In genomic region chr5:124499001-124499400, GRCm38 (mm10) we compare ENCODE assay signal across 15 mouse cellular contexts. TPM values are rescaled to one million over a fixed set of nuclear protein-coding genes. Genes with fewer than 3 reads are reported as not detected.
DNase-seq lines count a peak whose midpoint lies in the region; ATAC-seq and TF ChIP-seq lines count a peak whose summit lies in the region.
"Had no signal": no experiment of that assay in that cellular context is flagged by ENCODE, and none has a peak within 500 bp of the region (broad histone marks: within the 10 kb centered on the region; RNA-seq: fewer than 3 reads in every experiment).

No protein-coding gene starts in this region.

- ATAC-seq in common myeloid progenitor, adult 5-6 weeks (replicated peaks; ENCODE audit: low read depth, poor library complexity, severe bottlenecking): 0 out of 2 replicates have a peak, but pooled peaks have one; percentile 22
- peak; percentile 43; the same call in 1 of the 2 replicates for ATAC-seq in liver, embryonic 15.5 days (ENCODE audit: insufficient read depth)

- H3K36me3 ChIP-seq in heart, embryonic 10.5 days: peaks cover 74% of the 10 kb centered on the region
- H3K36me3 ChIP-seq in liver, embryonic 15.5 days (replicated peaks): no peaks in the 10 kb centered on the region

- H3K27me3 ChIP-seq in heart, embryonic 10.5 days (ENCODE audit: insufficient read depth, poor library complexity, severe bottlenecking): no peaks in the 10 kb centered on the region
- no peaks in the 10 kb centered on the region for H3K27me3 ChIP-seq in liver, embryonic 15.5 days

- H3K27ac ChIP-seq in heart, embryonic 10.5 days: 0 out of 2 replicates have a peak overlapping the region, but pooled peaks have one; percentile 73
- H3K27ac ChIP-seq in left cerebral cortex, adult 2 months: peak overlapping the region; percentile 86
- H3K27ac ChIP-seq in liver, embryonic 15.5 days (replicated peaks): no peak overlapping the region

- H3K4me3 ChIP-seq in heart, embryonic 10.5 days: no peak overlapping the region
- H3K4me3 ChIP-seq in left cerebral cortex, adult 2 months: no peak overlapping the region
- no peak overlapping the region for H3K4me3 ChIP-seq in liver, embryonic 15.5 days (replicated peaks)
- H3K4me3 ChIP-seq: erythroblast, embryonic 14.5 days; limb, embryonic 10.5 days had no signal

- peak overlapping the region; percentile 23; the same call in 1 of the 2 replicates for H3K4me2 ChIP-seq in liver, embryonic 15.5 days

- H3K9ac ChIP-seq in liver, embryonic 15.5 days: no peak overlapping the region

- 40% methylated on average over 5 of the region's 5 CpGs for WGBS in heart, embryonic 10.5 days
- 19% methylated on average over 5 of the region's 5 CpGs for WGBS in liver, embryonic 15.5 days (ENCODE audit: insufficient replicate concordance)

- peaks cover 24% of the 10 kb centered on the region for H3K4me1 ChIP-seq in heart, embryonic 10.5 days
- H3K4me1 ChIP-seq in liver, embryonic 15.5 days (replicated peaks): peaks cover 36% of the 10 kb centered on the region
- H3K4me1 ChIP-seq: limb, embryonic 10.5 days had no signal

- DNase-seq in heart, embryonic 10.5 days (ENCODE audit: low spot score): no peak
- no peak for DNase-seq in heart, postnatal 10 days
- no peak for DNase-seq in left cerebral cortex, adult 2 months (ENCODE audit: extremely low spot score in 1 of 2, low spot score in 2 of 2)
- no peak for DNase-seq in left cerebral cortex, adult 8-10 months (ENCODE audit: low spot score in 2 of 2)
- no peak for DNase-seq in layer of hippocampus, postnatal 10 days (ENCODE audit: low spot score in 2 of 2)
- DNase-seq in ovary, postnatal 14 days (ENCODE audit: low spot score): no peak
- DNase-seq: cerebellum, postnatal 10 days; kidney, adult 18-20 months; lung, postnatal 10 days; spleen, adult 18-20 months; thymus, adult 2 months had no signal

- intact Hi-C loops in heart, postnatal 10 days (cut with DNase I): no loop called here
- intact Hi-C loops in left cerebral cortex, adult 2 months (cut with DNase I): no loop called here

- no peaks in the 10 kb centered on the region for H3K9me3 ChIP-seq in heart, embryonic 10.5 days
- H3K9me3 ChIP-seq in liver, embryonic 15.5 days (replicated peaks): no peaks in the 10 kb centered on the region
- H3K9me3 ChIP-seq: limb, embryonic 10.5 days had no signal

- TF ChIP-seq CTCF in left cerebral cortex, adult 2 months (IDR thresholded peaks at IDR 0.05): no peak

RNA-seq across cellular contexts. Expression of gene Snrnp35, which starts 16.1 kb away (rescaled TPM):
- 25.5 and 26.8 TPM in 2 replicates for polyA plus RNA-seq in heart, embryonic 10.5 days (2016; fragmentation: Nextera tagmentation; extraction: Ambion mirVana)
- 10 to 100 TPM; 14.2 to 16.0 TPM for total RNA-seq in heart, postnatal 10 days (2021)
- 10 to 100 TPM; 19.9 to 20.8 TPM for total RNA-seq in left cerebral cortex, adult 2 months (2021)
- total RNA-seq in left cerebral cortex, adult 8-10 months (2022): 10 to 100 TPM; 19.0 to 29.8 (median 23.9) TPM
- 12.1 and 15.4 TPM in 2 replicates for total RNA-seq in common myeloid progenitor, adult 5-6 weeks (2017)
- 10.5 and 10.8 TPM in 2 replicates for polyA plus RNA-seq in liver, embryonic 15.5 days (2015; fragmentation: Nextera tagmentation; extraction: Ambion mirVana)
- 10 to 100 TPM; 20.9 to 32.7 TPM for total RNA-seq in layer of hippocampus, postnatal 10 days (2021)

RNA-seq across cellular contexts. Expression of gene Rilpl2, which starts 20.8 kb away (rescaled TPM):
- 13.3 and 18.3 TPM in 2 replicates for polyA plus RNA-seq in heart, embryonic 10.5 days (2016; fragmentation: Nextera tagmentation; extraction: Ambion mirVana)
- 10 to 100 TPM; 11.0 to 11.4 TPM for total RNA-seq in heart, postnatal 10 days (2021)
- total RNA-seq in left cerebral cortex, adult 2 months (2021): 10 to 100 TPM; 17.9 to 21.0 TPM
- 10 to 100 TPM; 13.3 to 18.3 (median 15.8) TPM for total RNA-seq in left cerebral cortex, adult 8-10 months (2022)
- total RNA-seq in common myeloid progenitor, adult 5-6 weeks (2017): 23.1 and 32.4 TPM in 2 replicates
- 8.9 and 9.5 TPM in 2 replicates for polyA plus RNA-seq in liver, embryonic 15.5 days (2015; fragmentation: Nextera tagmentation; extraction: Ambion mirVana)
- 10 to 100 TPM; 22.4 to 25.2 TPM for total RNA-seq in layer of hippocampus, postnatal 10 days (2021)

RNA-seq across cellular contexts. Expression of gene Rilpl1, which starts 32.2 kb away (rescaled TPM):
- 22.7 and 25.5 TPM in 2 replicates for polyA plus RNA-seq in heart, embryonic 10.5 days (2016; fragmentation: Nextera tagmentation; extraction: Ambion mirVana)
- 100 to 1,000 TPM; 111 to 115 TPM for total RNA-seq in heart, postnatal 10 days (2021)
- 10 to 100 TPM; 84.6 to 84.8 TPM for total RNA-seq in left cerebral cortex, adult 2 months (2021)
- total RNA-seq in left cerebral cortex, adult 8-10 months (2022): 10 to 100 TPM; 51.6 to 69.0 (median 61.8) TPM
- 3.1 and 5.3 TPM in 2 replicates for total RNA-seq in common myeloid progenitor, adult 5-6 weeks (2017)
- polyA plus RNA-seq in liver, embryonic 15.5 days (2015; fragmentation: Nextera tagmentation; extraction: Ambion mirVana): 1.9 and 2.1 TPM in 2 replicates
- 10 to 100 TPM; 28.9 to 31.0 TPM for total RNA-seq in layer of hippocampus, postnatal 10 days (2021)

RNA-seq across cellular contexts. Expression of gene Tmed2, which starts 41.5 kb away (rescaled TPM):
- polyA plus RNA-seq in heart, embryonic 10.5 days (2016; fragmentation: Nextera tagmentation; extraction: Ambion mirVana): 523 and 570 TPM in 2 replicates
- 100 to 1,000 TPM; 201 to 206 TPM for total RNA-seq in heart, postnatal 10 days (2021)
- 10 to 100 TPM; 95.4 to 98.9 TPM for total RNA-seq in left cerebral cortex, adult 2 months (2021)
- 100 to 1,000 TPM; 104 to 114 (median 110) TPM for total RNA-seq in left cerebral cortex, adult 8-10 months (2022)
- 643 and 733 TPM in 2 replicates for total RNA-seq in common myeloid progenitor, adult 5-6 weeks (2017)
- polyA plus RNA-seq in liver, embryonic 15.5 days (2015; fragmentation: Nextera tagmentation; extraction: Ambion mirVana): 321 and 337 TPM in 2 replicates
- total RNA-seq in layer of hippocampus, postnatal 10 days (2021): 100 to 1,000 TPM in 1 of 2 experiments, 10 to 100 TPM in 1; 95.6 to 113 TPM

RNA-seq across cellular contexts. Expression of gene Ddx55, which starts 53.7 kb away (rescaled TPM):
- polyA plus RNA-seq in heart, embryonic 10.5 days (2016; fragmentation: Nextera tagmentation; extraction: Ambion mirVana): 11.4 and 13.0 TPM in 2 replicates
- 1 to 10 TPM; 6.2 to 7.0 TPM for total RNA-seq in heart, postnatal 10 days (2021)
- total RNA-seq in left cerebral cortex, adult 2 months (2021): 10 to 100 TPM; 25.8 to 28.3 TPM
- total RNA-seq in left cerebral cortex, adult 8-10 months (2022): 10 to 100 TPM; 24.9 to 28.0 (median 27.0) TPM
- 18.5 and 21.4 TPM in 2 replicates for total RNA-seq in common myeloid progenitor, adult 5-6 weeks (2017)
- polyA plus RNA-seq in liver, embryonic 15.5 days (2015; fragmentation: Nextera tagmentation; extraction: Ambion mirVana): 5.1 and 5.8 TPM in 2 replicates
- 10 to 100 TPM; 26.4 to 30.2 TPM for total RNA-seq in layer of hippocampus, postnatal 10 days (2021)
